Mouse (Mus musculus) MEL (cell line): ENCODE data around the gene Atl2.

Experiments used
- CTCF ChIP-seq, 3 experiments: IDR thresholded peaks in 2 of 3; conservative IDR thresholded peaks in 1 of 3; 2 replicates each; pipeline ENCODE4 v1.5.1; 2011 to 2012; ENCODE audit warnings: low read length in 3 of 3, low read depth in 2 of 3, mild to moderate bottlenecking in 2 of 3, improper control_type of control experiment in 1 of 3, inconsistent platforms in 1 of 3, mixed read lengths in 1 of 3, moderate library complexity in 1 of 3; ENCODE audit not compliant: control insufficient read depth in 1 of 3, insufficient read depth in 1 of 3, poor library complexity in 1 of 3, severe bottlenecking in 1 of 3
- E2F4 ChIP-seq: IDR thresholded peaks from 2 replicates; pipeline ENCODE4 v1.6.1; 2011; ENCODE audit warnings: low read depth, low read length, improper control_type of control experiment, borderline replicate concordance
- ELF1 ChIP-seq: IDR thresholded peaks from 2 replicates; pipeline ENCODE4 v1.6.1; 2014; ENCODE audit warnings: low read depth, mild to moderate bottlenecking, inconsistent platforms, low read length, improper control_type of control experiment, moderate library complexity
- POLR2A ChIP-seq, 2 experiments: IDR thresholded peaks; 2 replicates each; pipeline ENCODE4 v1.6.1; 2011 to 2012; ENCODE audit warnings: low read length in 2 of 2, mild to moderate bottlenecking in 2 of 2, control low read depth in 1 of 2, improper control_type of control experiment in 1 of 2, low read depth in 1 of 2, moderate library complexity in 1 of 2; ENCODE audit not compliant: control insufficient read depth in 1 of 2, insufficient read depth in 1 of 2, poor library complexity in 1 of 2
- POLR2AphosphoS2 ChIP-seq: IDR thresholded peaks from 2 replicates; pipeline ENCODE4 v1.6.1; 2011; ENCODE audit warnings: low read length, improper control_type of control experiment
- USF2 ChIP-seq, 2 experiments: IDR thresholded peaks; 2 replicates each; pipeline ENCODE4 v1.6.1; 2011 to 2012; ENCODE audit warnings: improper control_type of control experiment in 2 of 2, low read length in 2 of 2, borderline replicate concordance in 1 of 2, inconsistent platforms in 1 of 2, low read depth in 1 of 2, mild to moderate bottlenecking in 1 of 2; ENCODE audit not compliant: insufficient read depth in 1 of 2

GRCm38 (mm10) chr17:79894054-79894453 lies 1.9 kb downstream of the Atl2 start:
- no peak for TF ChIP-seq POLR2A (IDR thresholded peaks at IDR 0.05; ENCODE audit: control insufficient read depth in 1 of 2, insufficient read depth in 1 of 2, low read depth in 1 of 2, low read length in 2 of 2, poor library complexity in 1 of 2)
- TF ChIP-seq E2F4, result no peak
- TF ChIP-seq CTCF (IDR thresholded peaks at IDR 0.05 in 2 of 3, conservative IDR thresholded peaks at IDR 0.05 in 1 of 3; ENCODE audit: control insufficient read depth in 1 of 3, insufficient read depth in 1 of 3, low read depth in 2 of 3, low read length in 3 of 3, poor library complexity in 1 of 3, severe bottlenecking in 1 of 3), result no peak
- no peak for TF ChIP-seq POLR2AphosphoS2
- TF ChIP-seq ELF1, result no peak
- no peak for TF ChIP-seq USF2 (IDR thresholded peaks at IDR 0.05; ENCODE audit: borderline replicate concordance in 1 of 2, insufficient read depth in 1 of 2, low read depth in 1 of 2, low read length in 2 of 2)
